Mouse (Mus musculus): ENCODE measurements around the gene Ntrk3. TPM values are rescaled to one million over a fixed set of nuclear protein-coding genes. Genes with fewer than 3 reads are reported as not detected.

Ntrk3 gene
- polyA plus RNA-seq, 1 experiment from 2014 or later, result 0.24 TPM

GRCm38 (mm10) chr7:78600886-78601285 lies 136.9 kb downstream of the Ntrk3 start:
- no peak overlapping the region for H3K4me2 ChIP-seq
- no peak overlapping the region for H3K27ac ChIP-seq
- no peak overlapping the region for H3K9ac ChIP-seq
- no peak for ATAC-seq
- H3K4me1 ChIP-seq, result no peaks in the 10 kb centered on the region
- H3K27me3 ChIP-seq (replicated peaks), result peaks cover 45% of the 10 kb centered on the region
- WGBS (ENCODE audit: insufficient replicate concordance), result 62% methylated on average over 6 of the region's 6 CpGs
- H3K4me3 ChIP-seq, result no peak overlapping the region
- no peaks in the 10 kb centered on the region for H3K36me3 ChIP-seq
- no peaks in the 10 kb centered on the region for H3K9me3 ChIP-seq (replicated peaks)

GRCm38 (mm10) chr7:78599941-78600677 lies 137.7 kb downstream of the Ntrk3 start:
- H3K4me1 ChIP-seq, result no peaks in the 10 kb centered on the region
- ATAC-seq, result no peak
- H3K27ac ChIP-seq, result no peak overlapping the region
- H3K9ac ChIP-seq, result no peak overlapping the region
- no peak overlapping the region for H3K4me3 ChIP-seq
- WGBS (ENCODE audit: insufficient replicate concordance), result 65% methylated on average over 6 of the region's 6 CpGs
- peaks cover 45% of the 10 kb centered on the region for H3K27me3 ChIP-seq (replicated peaks)
- H3K9me3 ChIP-seq (replicated peaks), result no peaks in the 10 kb centered on the region
- H3K4me2 ChIP-seq, result no peak overlapping the region
- no peaks in the 10 kb centered on the region for H3K36me3 ChIP-seq

- Histone ChIP-seq H3K9ac (no peak overlapping the region), H3K4me2 (no peak overlapping the region), H3K36me3 (no peaks in the 10 kb centered on the region), H3K9me3 (replicated peaks) (no peaks in the 10 kb centered on the region), H3K4me3 (no peak overlapping the region), H3K27me3 (replicated peaks) (peaks cover 45% of the 10 kb centered on the region), H3K4me1 (no peaks in the 10 kb centered on the region), H3K27ac (no peak overlapping the region)
- ATAC-seq, result no peak
- WGBS (ENCODE audit: insufficient replicate concordance), result 22% methylated on average over 12 of the region's 12 CpGs
Observed at GRCm38 (mm10) chr7:78598147-78598546, 139.7 kb downstream of the Ntrk3 start.

- WGBS (ENCODE audit: insufficient replicate concordance), result 17% methylated on average over 15 of the region's 15 CpGs
- no peaks in the 10 kb centered on the region for H3K9me3 ChIP-seq (replicated peaks)
- H3K9ac ChIP-seq, result no peak overlapping the region
- H3K4me3 ChIP-seq, result no peak overlapping the region
- H3K36me3 ChIP-seq, result no peaks in the 10 kb centered on the region
- no peak overlapping the region for H3K27ac ChIP-seq
- H3K27me3 ChIP-seq (replicated peaks), result peaks cover 42% of the 10 kb centered on the region
- ATAC-seq, result no peak
- H3K4me2 ChIP-seq, result no peak overlapping the region
- H3K4me1 ChIP-seq, result no peaks in the 10 kb centered on the region
Observed at GRCm38 (mm10) chr7:78597251-78598129, 140.3 kb downstream of the Ntrk3 start.

GRCm38 (mm10) chr7:78596556-78596955 lies 141.3 kb downstream of the Ntrk3 start:
- no peaks in the 10 kb centered on the region for H3K36me3 ChIP-seq
- H3K9me3 ChIP-seq (replicated peaks), result no peaks in the 10 kb centered on the region
- no peak overlapping the region for H3K9ac ChIP-seq
- peaks cover 39% of the 10 kb centered on the region for H3K27me3 ChIP-seq (replicated peaks)
- H3K4me2 ChIP-seq, result no peak overlapping the region
- H3K4me1 ChIP-seq, result no peaks in the 10 kb centered on the region
- ATAC-seq, result no peak
- H3K4me3 ChIP-seq, result no peak overlapping the region
- WGBS (ENCODE audit: insufficient replicate concordance), result 33% methylated on average over 5 of the region's 5 CpGs
- no peak overlapping the region for H3K27ac ChIP-seq

- H3K4me1 ChIP-seq, result no peaks in the 10 kb centered on the region
- H3K27ac ChIP-seq, result no peak overlapping the region
- ATAC-seq, result no peak
- no peak overlapping the region for H3K4me2 ChIP-seq
- WGBS (ENCODE audit: insufficient replicate concordance), result 4% methylated on average over 4 of the region's 4 CpGs
- no peaks in the 10 kb centered on the region for H3K36me3 ChIP-seq
- H3K27me3 ChIP-seq (replicated peaks), result peaks cover 39% of the 10 kb centered on the region
- H3K9me3 ChIP-seq (replicated peaks), result no peaks in the 10 kb centered on the region
- H3K4me3 ChIP-seq, result no peak overlapping the region
- no peak overlapping the region for H3K9ac ChIP-seq
Observed at GRCm38 (mm10) chr7:78595895-78596294, 141.9 kb downstream of the Ntrk3 start.

- H3K4me3 ChIP-seq, result no peak overlapping the region
- 61% methylated on average over 4 of the region's 4 CpGs for WGBS (ENCODE audit: insufficient replicate concordance)
- no peak overlapping the region for H3K4me2 ChIP-seq
- H3K27ac ChIP-seq, result no peak overlapping the region
- ATAC-seq, result no peak
- H3K36me3 ChIP-seq, result no peaks in the 10 kb centered on the region
- H3K4me1 ChIP-seq, result no peaks in the 10 kb centered on the region
- peaks cover 17% of the 10 kb centered on the region for H3K27me3 ChIP-seq (replicated peaks)
- H3K9ac ChIP-seq, result no peak overlapping the region
- H3K9me3 ChIP-seq (replicated peaks), result no peaks in the 10 kb centered on the region
Observed at GRCm38 (mm10) chr7:78592948-78593347, 144.9 kb downstream of the Ntrk3 start.

- Histone ChIP-seq H3K4me1 (no peaks in the 10 kb centered on the region), H3K4me3 (no peak overlapping the region), H3K9ac (no peak overlapping the region), H3K9me3 (replicated peaks) (no peaks in the 10 kb centered on the region), H3K4me2 (no peak overlapping the region), H3K27me3 (replicated peaks) (peaks cover 15% of the 10 kb centered on the region), H3K36me3 (no peaks in the 10 kb centered on the region), H3K27ac (no peak overlapping the region)
- ATAC-seq, result no peak
- WGBS (ENCODE audit: insufficient replicate concordance), result 67% methylated on average over 1 of the region's 1 CpGs
Observed at GRCm38 (mm10) chr7:78592172-78592571, 145.6 kb downstream of the Ntrk3 start.

- no peak overlapping the region for H3K4me2 ChIP-seq
- H3K36me3 ChIP-seq, result no peaks in the 10 kb centered on the region
- no peaks in the 10 kb centered on the region for H3K4me1 ChIP-seq
- peaks cover 13% of the 10 kb centered on the region; the same call in 1 of the 2 replicates for H3K27me3 ChIP-seq (replicated peaks)
- no peaks in the 10 kb centered on the region for H3K9me3 ChIP-seq (replicated peaks)
- H3K9ac ChIP-seq, result no peak overlapping the region
- 45% methylated on average over 7 of the region's 7 CpGs for WGBS (ENCODE audit: insufficient replicate concordance)
- ATAC-seq, result no peak
- H3K4me3 ChIP-seq, result no peak overlapping the region
- no peak overlapping the region for H3K27ac ChIP-seq
Observed at GRCm38 (mm10) chr7:78589766-78590165, 148.0 kb downstream of the Ntrk3 start.

- H3K4me2 ChIP-seq, result no peak overlapping the region
- H3K4me1 ChIP-seq, result no peaks in the 10 kb centered on the region
- no peaks in the 10 kb centered on the region for H3K9me3 ChIP-seq (replicated peaks)
- no peak overlapping the region for H3K9ac ChIP-seq
- no peak for ATAC-seq
- 17% methylated on average over 3 of the region's 3 CpGs for WGBS (ENCODE audit: insufficient replicate concordance)
- no peak overlapping the region for H3K4me3 ChIP-seq
- peaks cover 36% of the 10 kb centered on the region for H3K27me3 ChIP-seq (replicated peaks)
- H3K27ac ChIP-seq, result no peak overlapping the region
- H3K36me3 ChIP-seq, result no peaks in the 10 kb centered on the region
Observed at GRCm38 (mm10) chr7:78586800-78587199, 151.0 kb downstream of the Ntrk3 start.

GRCm38 (mm10) chr7:78585960-78586359 lies 151.9 kb downstream of the Ntrk3 start:
- Histone ChIP-seq H3K36me3 (no peaks in the 10 kb centered on the region), H3K27me3 (replicated peaks) (peaks cover 44% of the 10 kb centered on the region), H3K4me3 (no peak overlapping the region), H3K4me1 (no peaks in the 10 kb centered on the region), H3K9ac (no peak overlapping the region), H3K4me2 (no peak overlapping the region), H3K9me3 (replicated peaks) (no peaks in the 10 kb centered on the region), H3K27ac (no peak overlapping the region)
- ATAC-seq, result no peak
- WGBS (ENCODE audit: insufficient replicate concordance), result 37% methylated on average over 7 of the region's 7 CpGs

- no peak for ATAC-seq
- H3K4me2 ChIP-seq, result no peak overlapping the region
- no peaks in the 10 kb centered on the region for H3K36me3 ChIP-seq
- no peak overlapping the region for H3K4me3 ChIP-seq
- peaks cover 54% of the 10 kb centered on the region for H3K27me3 ChIP-seq (replicated peaks)
- no peaks in the 10 kb centered on the region for H3K4me1 ChIP-seq
- no peak overlapping the region for H3K27ac ChIP-seq
- no peaks in the 10 kb centered on the region for H3K9me3 ChIP-seq (replicated peaks)
- H3K9ac ChIP-seq, result no peak overlapping the region
- 63% methylated on average over 2 of the region's 2 CpGs for WGBS (ENCODE audit: insufficient replicate concordance)
Observed at GRCm38 (mm10) chr7:78584936-78585335, 152.9 kb downstream of the Ntrk3 start.
